Mouse (Mus musculus): ENCODE data around the gene Gm17584.
"Not testable (repeated sequence)": the region's sequence is repeated elsewhere in the genome, so short reads cannot be mapped to it uniquely, and the experiment has no call there.

Gm17584 gene

DNA sequence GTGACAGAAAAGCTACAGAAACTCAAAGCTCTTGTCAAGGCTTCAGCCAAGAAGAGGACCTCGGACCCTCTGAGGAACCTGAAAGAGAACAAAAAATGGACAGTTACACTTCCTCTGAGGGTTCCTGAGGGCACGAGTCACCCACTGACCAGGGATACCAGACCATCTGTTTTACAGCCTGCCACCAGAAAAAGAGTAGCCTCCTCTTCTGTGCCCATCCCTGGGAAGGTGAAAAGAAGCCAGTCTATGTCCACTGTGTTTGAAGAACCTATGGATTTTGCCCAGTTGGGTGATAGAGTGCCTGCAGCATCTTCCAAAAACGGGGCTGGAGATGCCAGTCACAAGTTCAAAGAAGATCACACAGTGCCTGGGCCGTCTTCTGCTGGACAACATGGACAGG lies at the start of gene Gm17584:
Gene Gm17584, plus strand, starts transcription at position 301 of the 400 bp plus-strand sequence.
- DNase-seq (ENCODE audit: low read depth) = not testable (repeated sequence)
